Comparison of ENCODE assay signal across 29 mouse cellular contexts in the genomic region with DNA sequence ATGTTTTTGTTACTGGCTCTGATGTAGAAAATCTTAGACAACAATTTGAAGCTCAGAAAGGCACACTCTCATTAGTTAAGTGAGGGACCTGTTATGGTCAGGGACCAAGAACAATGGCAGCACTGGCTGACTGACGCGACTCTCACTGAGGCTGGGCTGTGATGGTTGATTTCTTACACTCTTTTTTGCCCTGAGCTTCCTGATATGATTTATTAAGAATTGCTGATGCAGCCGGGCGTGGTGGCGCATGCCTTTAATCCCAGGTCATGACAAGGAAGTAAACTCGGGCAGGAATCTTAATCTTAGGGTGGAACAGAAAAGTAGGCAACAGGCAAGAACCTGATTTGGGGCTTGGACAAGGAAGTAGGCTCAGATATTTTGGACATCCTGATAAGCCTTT. TPM values are rescaled to one million over a fixed set of nuclear protein-coding genes. Genes with fewer than 3 reads are reported as not detected.
DNase-seq lines count a peak whose midpoint lies in the region; ATAC-seq and TF ChIP-seq lines count a peak whose summit lies in the region.
"Had no signal": no experiment of that assay in that cellular context is flagged by ENCODE, and none has a peak within 500 bp of the region (broad histone marks: within the 10 kb centered on the region; RNA-seq: fewer than 3 reads in every experiment).

No protein-coding gene starts in this region.

- in situ Hi-C loops in ES-E14 (cut with MboI; ENCODE audit: low sequenced_read_pairs in 2 of 2, unreplicated experiment in 2 of 2) = no loop called here

- H3K36me3 ChIP-seq in kidney, adult 2 months (ENCODE audit: control insufficient read depth, insufficient read depth, low read length) = no peaks in the 10 kb centered on the region
- H3K36me3 ChIP-seq in kidney, postnatal 0 days (ENCODE audit: insufficient read depth, low read length) = no peaks in the 10 kb centered on the region
- no peaks in the 10 kb centered on the region for H3K36me3 ChIP-seq in ES-E14 (ENCODE audit: control insufficient read depth, insufficient read depth, low read length, poor library complexity, severe bottlenecking)
- no peaks in the 10 kb centered on the region for H3K36me3 ChIP-seq in stomach, postnatal 0 days (ENCODE audit: control insufficient read depth, insufficient read depth, low read length)
- H3K36me3 ChIP-seq: embryonic facial prominence, embryonic 12.5 days; embryonic facial prominence, embryonic 15.5 days; heart, embryonic 12.5 days; heart, embryonic 15.5 days; hindbrain, embryonic 10.5 days; hindbrain, embryonic 13.5 days had no signal

- H3K4me2 ChIP-seq in kidney, postnatal 0 days (ENCODE audit: low read length) = no peak overlapping the region
- H3K4me2 ChIP-seq in stomach, postnatal 0 days (replicated peaks; ENCODE audit: low read depth) = no peak overlapping the region
- H3K4me2 ChIP-seq: embryonic facial prominence, embryonic 12.5 days; embryonic facial prominence, embryonic 15.5 days; heart, embryonic 12.5 days; heart, embryonic 15.5 days; hindbrain, embryonic 13.5 days had no signal

- H3K9me3 ChIP-seq in kidney, postnatal 0 days (replicated peaks; ENCODE audit: low read length) = no peaks in the 10 kb centered on the region
- no peaks in the 10 kb centered on the region for H3K9me3 ChIP-seq in ES-E14 (ENCODE audit: control insufficient read depth, insufficient read depth, low read depth, low read length)
- H3K9me3 ChIP-seq in stomach, postnatal 0 days (ENCODE audit: control insufficient read depth, low read length) = no peaks in the 10 kb centered on the region
- H3K9me3 ChIP-seq: embryonic facial prominence, embryonic 12.5 days; embryonic facial prominence, embryonic 15.5 days; heart, embryonic 12.5 days; heart, embryonic 15.5 days; hindbrain, embryonic 10.5 days; hindbrain, embryonic 13.5 days had no signal

- no peak overlapping the region for H3K9ac ChIP-seq in kidney, postnatal 0 days (ENCODE audit: low read depth, low read length)
- peak overlapping the region; percentile 28; the same call in 1 of the 2 replicates for H3K9ac ChIP-seq in ES-E14 (ENCODE audit: insufficient read depth, low read depth, low read length, poor library complexity, severe bottlenecking)
- H3K9ac ChIP-seq in stomach, postnatal 0 days (ENCODE audit: low read length) = no peak overlapping the region
- H3K9ac ChIP-seq: embryonic facial prominence, embryonic 12.5 days; embryonic facial prominence, embryonic 15.5 days; forebrain, postnatal 0 days; heart, embryonic 12.5 days; heart, embryonic 15.5 days; hindbrain, embryonic 13.5 days had no signal

- ATAC-seq in kidney, postnatal 0 days (replicated peaks; ENCODE audit: low FRiP score, low read depth) = no peak
- peak; percentile 76 for ATAC-seq in stomach, postnatal 0 days (ENCODE audit: low FRiP score, low TSS enrichment)
- ATAC-seq: forebrain, embryonic 14.5 days; forebrain, postnatal 0 days; hindbrain, embryonic 16.5 days had no signal

- TF ChIP-seq EP300 in stomach, postnatal 0 days (optimal IDR thresholded peaks at IDR 0.05) = peak; percentile 33

- TF ChIP-seq POLR2A in kidney, adult 2 months (IDR thresholded peaks at IDR 0.05; ENCODE audit: low read depth, low read length) = no peak

- H3K27ac ChIP-seq in kidney, adult 2 months (ENCODE audit: insufficient read depth, low read depth, low read length) = peak overlapping the region; percentile 30; the same call in 1 of the 2 replicates
- H3K27ac ChIP-seq in kidney, postnatal 0 days = 0 out of 2 replicates have a peak overlapping the region, but pooled peaks have one; percentile 31
- H3K27ac ChIP-seq in ES-E14 (ENCODE audit: insufficient read depth, low read depth, low read length, poor library complexity, severe bottlenecking) = no peak overlapping the region; the same call in 1 of the 2 replicates
- H3K27ac ChIP-seq in stomach, postnatal 0 days (replicated peaks) = no peak overlapping the region
- H3K27ac ChIP-seq: embryonic facial prominence, embryonic 12.5 days; embryonic facial prominence, embryonic 15.5 days; heart, embryonic 15.5 days; hindbrain, embryonic 10.5 days; hindbrain, embryonic 13.5 days had no signal

- DNase-seq in kidney, adult 2 months = no peak
- no peak for DNase-seq in kidney, adult 11 months
- DNase-seq in kidney, postnatal 0 days (ENCODE audit: low spot score) = no peak
- no peak for DNase-seq in kidney, postnatal 10 days
- DNase-seq in ES-E14 (ENCODE audit: low read depth, low spot score) = no peak
- peak; percentile 66 for DNase-seq in stomach, postnatal 0 days (ENCODE audit: low spot score)
- no peak for DNase-seq in lung, adult 18-20 months
- DNase-seq: adrenal gland, adult 8-10 months; adrenal gland, postnatal 25 days; B cell, adult 2 months; cerebellum, adult 2 months; cerebellum, adult 9-11 months; cerebellum, postnatal 25 days; forebrain, postnatal 0 days; gastrocnemius, postnatal 25 days; heart, adult 18-20 months; heart, postnatal 36 days had no signal

- 72% methylated on average over 6 of the region's 6 CpGs for WGBS in kidney, adult 2 months
- 62% methylated on average over 6 of the region's 6 CpGs for WGBS in kidney, postnatal 0 days
- 49% methylated on average over 6 of the region's 6 CpGs for WGBS in stomach, postnatal 0 days

- TF ChIP-seq CTCF in kidney, adult 2 months (conservative IDR thresholded peaks at IDR 0.05; ENCODE audit: insufficient read depth, insufficient read length, low read depth, low read length) = no peak
- TF ChIP-seq CTCF in kidney, postnatal 0 days (IDR thresholded peaks at IDR 0.05; ENCODE audit: low read depth) = no peak
- no peak for TF ChIP-seq CTCF in stomach, postnatal 0 days (IDR thresholded peaks at IDR 0.05; ENCODE audit: low read depth)

- no peak overlapping the region for H3K4me3 ChIP-seq in kidney, adult 2 months (ENCODE audit: insufficient read depth, low read depth, low read length)
- no peak overlapping the region for H3K4me3 ChIP-seq in kidney, postnatal 0 days (replicated peaks; ENCODE audit: low read depth, low read length)
- no peak overlapping the region for H3K4me3 ChIP-seq in ES-E14 (ENCODE audit: insufficient read depth in 1 of 2, low read depth in 1 of 2, low read length in 2 of 2, poor library complexity in 1 of 2, severe bottlenecking in 1 of 2)
- no peak overlapping the region for H3K4me3 ChIP-seq in stomach, postnatal 0 days (ENCODE audit: low read depth, low read length)
- H3K4me3 ChIP-seq: embryonic facial prominence, embryonic 12.5 days; embryonic facial prominence, embryonic 15.5 days; heart, embryonic 12.5 days; heart, embryonic 15.5 days; hindbrain, embryonic 10.5 days; hindbrain, embryonic 13.5 days had no signal

- H3K27me3 ChIP-seq in kidney, adult 2 months (replicated peaks; ENCODE audit: control insufficient read depth, insufficient read depth, low read length) = no peaks in the 10 kb centered on the region
- H3K27me3 ChIP-seq in kidney, postnatal 0 days (ENCODE audit: insufficient read depth, low read length) = no peaks in the 10 kb centered on the region
- H3K27me3 ChIP-seq in stomach, postnatal 0 days (ENCODE audit: control insufficient read depth, insufficient read depth, low read length) = no peaks in the 10 kb centered on the region
- H3K27me3 ChIP-seq: embryonic facial prominence, embryonic 15.5 days; heart, embryonic 15.5 days had no signal

- H3K4me1 ChIP-seq in kidney, adult 2 months (ENCODE audit: control insufficient read depth, insufficient read depth, low read length) = no peaks in the 10 kb centered on the region
- no peaks in the 10 kb centered on the region for H3K4me1 ChIP-seq in kidney, postnatal 0 days (replicated peaks; ENCODE audit: insufficient read depth, low read length)
- peaks cover 0 to 19% of the 10 kb centered on the region in 2 experiments; a peak in 3 of 4 replicates for H3K4me1 ChIP-seq in ES-E14 (ENCODE audit: control insufficient read depth in 2 of 2, insufficient read depth in 2 of 2, low read length in 2 of 2, poor library complexity in 1 of 2)
- H3K4me1 ChIP-seq in stomach, postnatal 0 days (replicated peaks; ENCODE audit: control insufficient read depth, insufficient read depth) = no peaks in the 10 kb centered on the region
- H3K4me1 ChIP-seq: embryonic facial prominence, embryonic 15.5 days; heart, embryonic 15.5 days; hindbrain, embryonic 13.5 days had no signal

TF ChIP-seq in ES-E14, 5 proteins besides CTCF, POLR2A, EP300 and RAD21:
- no peak for TF ChIP-seq HCFC1 (IDR thresholded peaks at IDR 0.05; ENCODE audit: borderline replicate concordance, insufficient read depth, low read length)

RNA-seq across cellular contexts. Expression of gene Pigz, which starts 7.6 kb away (rescaled TPM):
- polyA plus RNA-seq in kidney, adult 2 months (2012; rRNA removed) = 2.0 and 2.2 TPM in 2 replicates
- polyA plus RNA-seq in kidney, postnatal 0 days (2015; fragmentation: Nextera tagmentation; extraction: Ambion mirVana) = 1.8 and 2.2 TPM in 2 replicates
- total RNA-seq in ES-E14 (2012; rRNA removed) = 0.42 and 0.71 TPM in 2 replicates
- 1.4 and 1.7 TPM in 2 replicates for polyA plus RNA-seq in stomach, postnatal 0 days (2015; fragmentation: Nextera tagmentation; extraction: Ambion mirVana)
- total RNA-seq: adrenal gland, postnatal 25 days; common myeloid progenitor, adult 5-6 weeks had no signal

RNA-seq across cellular contexts. Expression of gene 0610012G03Rik, which starts 22.2 kb away (rescaled TPM):
- 96.7 and 122 TPM in 2 replicates for polyA plus RNA-seq in kidney, adult 2 months (2012; rRNA removed)
- 137 and 140 TPM in 2 replicates for polyA plus RNA-seq in kidney, postnatal 0 days (2015; fragmentation: Nextera tagmentation; extraction: Ambion mirVana)
- 27.5 and 27.8 TPM in 2 replicates for total RNA-seq in ES-E14 (2012; rRNA removed)
- polyA plus RNA-seq in stomach, postnatal 0 days (2015; fragmentation: Nextera tagmentation; extraction: Ambion mirVana) = 109 and 112 TPM in 2 replicates

RNA-seq across cellular contexts. Expression of gene Ncbp2, which starts 22.2 kb away (rescaled TPM):
- 10.9 and 28.9 TPM in 2 replicates for polyA plus RNA-seq in kidney, adult 2 months (2012; rRNA removed)
- polyA plus RNA-seq in kidney, postnatal 0 days (2015; fragmentation: Nextera tagmentation; extraction: Ambion mirVana) = 79.1 and 82.4 TPM in 2 replicates
- 82.0 and 84.4 TPM in 2 replicates for total RNA-seq in ES-E14 (2012; rRNA removed)
- 50.9 and 52.3 TPM in 2 replicates for polyA plus RNA-seq in stomach, postnatal 0 days (2015; fragmentation: Nextera tagmentation; extraction: Ambion mirVana)

RNA-seq across cellular contexts. Expression of gene Meltf, which starts 47.5 kb away (rescaled TPM):
- 0.11 and 0.14 TPM in 2 replicates for polyA plus RNA-seq in kidney, adult 2 months (2012; rRNA removed)
- polyA plus RNA-seq in kidney, postnatal 0 days (2015; fragmentation: Nextera tagmentation; extraction: Ambion mirVana) = 0.98 and 1.0 TPM in 2 replicates
- 0.40 and 0.58 TPM in 2 replicates for total RNA-seq in ES-E14 (2012; rRNA removed)
- polyA plus RNA-seq in stomach, postnatal 0 days (2015; fragmentation: Nextera tagmentation; extraction: Ambion mirVana) = 0.06 TPM in 1 of 2 replicates, not detected in the other
- total RNA-seq: adrenal gland, adult 8-10 months; adrenal gland, postnatal 25 days; common myeloid progenitor, adult 5-6 weeks; gastrocnemius, adult 8-10 months; gastrocnemius, postnatal 25 days; heart, postnatal 36 days had no signal
- polyA plus RNA-seq: activated CD4-positive, CD25-positive, alpha-beta regulatory T cell, adult 4 months; forebrain, embryonic 11.5 days had no signal

Comparison
In these comparisons a context has a peak if more than half of its experiments do, and no peak if none do; other contexts are left out.
1. H3K27ac ChIP-seq: peak in kidney, adult 2 months (single experiment) and kidney, postnatal 0 days (single experiment); none in ES-E14 (single experiment) and stomach, postnatal 0 days (single experiment).